Mouse (Mus musculus): ENCODE measurements at regions not wholly inside any gene's neighbourhood (a gene's known extent, or its start where the extent isn't known, plus 50 kb on each side); places are given as distances from the start of the nearest gene placed in this dataset.

- 66% methylated on average over 9 of the region's 9 CpGs for WGBS (ENCODE audit: insufficient replicate concordance)
- H3K36me3 ChIP-seq (ENCODE audit: control insufficient read depth, insufficient read depth, low read length): no peaks in the 10 kb centered on the region
- peaks cover 29% of the 10 kb centered on the region for H3K4me1 ChIP-seq (ENCODE audit: control insufficient read depth, insufficient read depth, low read length)
- no peak overlapping the region for H3K4me2 ChIP-seq
- no peak overlapping the region for H3K4me3 ChIP-seq (ENCODE audit: low read depth, low read length)
- H3K9ac ChIP-seq (ENCODE audit: low read depth, low read length): no peak overlapping the region
- no peak overlapping the region for H3K27ac ChIP-seq (ENCODE audit: low read depth, low read length)
- H3K27me3 ChIP-seq (ENCODE audit: control insufficient read depth, insufficient read depth, low read length): no peaks in the 10 kb centered on the region
- ATAC-seq (replicated peaks; ENCODE audit: insufficient number of reproducible peaks, low FRiP score, low TSS enrichment): no peak
- no peaks in the 10 kb centered on the region for H3K9me3 ChIP-seq (replicated peaks; ENCODE audit: control insufficient read depth, low read length)
Measured at GRCm38 (mm10) chr12:79963443-79964025, 149.3 kb downstream of the Zfp36l1 start.

DNA sequence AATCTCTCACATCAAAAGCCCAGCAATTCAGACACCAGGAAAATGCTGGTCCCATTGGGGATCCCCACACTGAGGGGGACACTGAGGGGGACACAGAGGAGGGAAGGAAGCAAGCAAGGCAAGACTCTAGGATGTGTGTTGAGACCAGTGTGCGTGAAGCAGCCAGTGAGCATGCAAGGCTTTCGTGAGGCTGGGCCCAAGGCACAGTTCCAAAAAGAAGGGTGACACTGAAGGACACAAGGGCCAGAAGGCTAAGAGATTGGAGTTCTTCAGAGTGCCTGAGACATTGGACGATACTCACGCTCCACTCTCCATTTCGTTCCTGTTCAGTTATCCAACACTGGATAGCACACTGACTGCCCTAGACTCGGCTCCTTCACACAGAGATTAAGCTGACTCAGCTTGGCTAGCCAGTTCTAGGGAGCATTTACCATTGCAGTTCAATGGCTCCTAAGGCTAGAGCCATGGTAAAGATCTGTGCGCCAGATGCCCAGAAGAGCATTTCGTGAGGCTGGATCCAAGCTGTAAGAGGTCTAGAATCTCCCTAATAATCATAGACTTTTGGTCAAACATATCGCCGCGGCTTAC, 150.1 kb downstream of the Zfp36l1 start:
- Histone ChIP-seq H3K9ac (ENCODE audit: low read depth, low read length) (no peak overlapping the region), H3K4me1 (ENCODE audit: control insufficient read depth, insufficient read depth, low read length) (peaks cover 28% of the 10 kb centered on the region), H3K27ac (ENCODE audit: low read depth, low read length) (no peak overlapping the region), H3K4me2 (no peak overlapping the region), H3K9me3 (replicated peaks; ENCODE audit: control insufficient read depth, low read length) (no peaks in the 10 kb centered on the region), H3K27me3 (ENCODE audit: control insufficient read depth, insufficient read depth, low read length) (no peaks in the 10 kb centered on the region), H3K36me3 (ENCODE audit: control insufficient read depth, insufficient read depth, low read length) (no peaks in the 10 kb centered on the region), H3K4me3 (ENCODE audit: low read depth, low read length) (no peak overlapping the region)
- ATAC-seq (replicated peaks; ENCODE audit: insufficient number of reproducible peaks, low FRiP score, low TSS enrichment): no peak
- 90% methylated on average over 11 of the region's 11 CpGs for WGBS (ENCODE audit: insufficient replicate concordance)

GRCm38 (mm10) chr12:79961881-79962280, 150.9 kb downstream of the Zfp36l1 start:
- H3K4me2 ChIP-seq: no peak overlapping the region
- ATAC-seq (replicated peaks; ENCODE audit: insufficient number of reproducible peaks, low FRiP score, low TSS enrichment): no peak
- H3K9ac ChIP-seq (ENCODE audit: low read depth, low read length): no peak overlapping the region
- no peak overlapping the region for H3K4me3 ChIP-seq (ENCODE audit: low read depth, low read length)
- H3K27ac ChIP-seq (ENCODE audit: low read depth, low read length): no peak overlapping the region
- WGBS (ENCODE audit: insufficient replicate concordance): 86% methylated on average over 4 of the region's 4 CpGs
- peaks cover 20% of the 10 kb centered on the region for H3K4me1 ChIP-seq (ENCODE audit: control insufficient read depth, insufficient read depth, low read length)
- no peaks in the 10 kb centered on the region for H3K27me3 ChIP-seq (ENCODE audit: control insufficient read depth, insufficient read depth, low read length)
- H3K36me3 ChIP-seq (ENCODE audit: control insufficient read depth, insufficient read depth, low read length): no peaks in the 10 kb centered on the region
- no peaks in the 10 kb centered on the region for H3K9me3 ChIP-seq (replicated peaks; ENCODE audit: control insufficient read depth, low read length)

DNA sequence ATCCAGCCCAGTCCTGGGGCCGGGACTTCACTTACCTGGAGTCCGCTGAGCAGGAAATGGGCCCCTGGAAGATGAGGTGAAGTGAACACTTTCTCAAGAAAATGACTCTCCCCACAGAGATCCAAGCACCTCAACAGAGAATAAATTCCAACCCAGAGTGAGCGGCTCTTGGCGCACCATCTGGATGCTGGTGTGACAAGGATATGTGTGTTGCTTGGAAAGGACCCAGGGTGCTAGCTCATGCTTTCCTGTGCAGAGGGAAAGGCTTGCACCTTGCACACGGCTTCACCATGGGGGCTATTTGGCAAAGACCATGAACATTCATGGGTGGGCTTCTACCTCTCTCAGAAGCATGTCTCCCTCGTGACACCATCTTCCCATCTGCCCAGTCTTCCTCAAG, 151.7 kb downstream of the Zfp36l1 start:
- 91% methylated on average over 6 of the region's 6 CpGs for WGBS (ENCODE audit: insufficient replicate concordance)
- Histone ChIP-seq H3K4me1 (ENCODE audit: control insufficient read depth, insufficient read depth, low read length) (peaks cover 12% of the 10 kb centered on the region), H3K27me3 (ENCODE audit: control insufficient read depth, insufficient read depth, low read length) (no peaks in the 10 kb centered on the region), H3K27ac (ENCODE audit: low read depth, low read length) (no peak overlapping the region), H3K9ac (ENCODE audit: low read depth, low read length) (no peak overlapping the region), H3K9me3 (replicated peaks; ENCODE audit: control insufficient read depth, low read length) (no peaks in the 10 kb centered on the region), H3K36me3 (ENCODE audit: control insufficient read depth, insufficient read depth, low read length) (no peaks in the 10 kb centered on the region), H3K4me2 (no peak overlapping the region), H3K4me3 (ENCODE audit: low read depth, low read length) (no peak overlapping the region)
- no peak for ATAC-seq (replicated peaks; ENCODE audit: insufficient number of reproducible peaks, low FRiP score, low TSS enrichment)

GRCm38 (mm10) chr12:79960446-79960845, 152.4 kb downstream of the Zfp36l1 start:
- H3K4me3 ChIP-seq (ENCODE audit: low read depth, low read length): no peak overlapping the region
- no peak overlapping the region for H3K4me2 ChIP-seq
- no peak overlapping the region for H3K9ac ChIP-seq (ENCODE audit: low read depth, low read length)
- no peaks in the 10 kb centered on the region for H3K36me3 ChIP-seq (ENCODE audit: control insufficient read depth, insufficient read depth, low read length)
- H3K9me3 ChIP-seq (replicated peaks; ENCODE audit: control insufficient read depth, low read length): no peaks in the 10 kb centered on the region
- H3K27ac ChIP-seq (ENCODE audit: low read depth, low read length): no peak overlapping the region
- no peak for ATAC-seq (replicated peaks; ENCODE audit: insufficient number of reproducible peaks, low FRiP score, low TSS enrichment)
- H3K27me3 ChIP-seq (ENCODE audit: control insufficient read depth, insufficient read depth, low read length): no peaks in the 10 kb centered on the region
- peaks cover 5% of the 10 kb centered on the region for H3K4me1 ChIP-seq (ENCODE audit: control insufficient read depth, insufficient read depth, low read length)
- 80% methylated on average over 4 of the region's 4 CpGs for WGBS (ENCODE audit: insufficient replicate concordance)

DNA sequence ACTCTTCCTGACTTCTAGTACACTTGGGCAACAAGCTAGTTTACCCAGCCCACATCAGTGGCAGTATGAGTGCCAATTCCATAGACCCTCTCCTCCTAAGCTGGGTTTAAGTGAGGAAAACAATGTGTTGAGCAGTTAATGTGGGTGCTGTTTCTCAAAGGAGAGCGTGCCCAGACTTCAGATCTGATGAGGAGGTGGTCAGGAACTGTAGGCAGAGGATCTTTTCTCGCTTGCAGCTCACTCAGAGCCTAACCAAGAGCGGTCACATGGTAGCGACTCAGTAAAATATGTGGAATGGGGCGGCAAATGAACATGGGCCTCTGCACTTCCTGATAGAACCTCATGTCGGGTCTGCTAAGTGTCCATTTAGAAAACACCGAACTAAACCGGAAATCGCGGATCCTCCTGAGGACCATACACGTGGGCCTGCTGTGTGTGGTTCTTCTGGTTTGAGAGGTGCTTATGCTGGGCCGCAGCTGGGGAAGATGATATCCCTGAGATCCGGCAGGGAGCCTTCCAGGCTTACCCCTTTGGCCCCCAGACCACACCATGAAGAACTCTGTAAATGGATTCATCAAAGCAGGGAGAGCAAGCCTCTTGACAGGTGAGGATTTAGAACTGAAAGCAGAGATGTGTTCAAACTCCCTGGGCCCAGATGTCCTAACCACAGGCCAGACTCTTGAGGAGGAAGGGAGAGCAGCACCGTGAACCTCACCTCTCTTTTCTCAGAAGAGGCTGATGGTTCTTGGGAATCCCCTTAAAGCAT, 153.1 kb downstream of the Zfp36l1 start:
- ATAC-seq (replicated peaks; ENCODE audit: insufficient number of reproducible peaks, low FRiP score, low TSS enrichment): no peak
- Histone ChIP-seq H3K27me3 (ENCODE audit: control insufficient read depth, insufficient read depth, low read length) (no peaks in the 10 kb centered on the region), H3K4me2 (no peak overlapping the region), H3K4me1 (ENCODE audit: control insufficient read depth, insufficient read depth, low read length) (no peaks in the 10 kb centered on the region), H3K36me3 (ENCODE audit: control insufficient read depth, insufficient read depth, low read length) (no peaks in the 10 kb centered on the region), H3K9me3 (replicated peaks; ENCODE audit: control insufficient read depth, low read length) (no peaks in the 10 kb centered on the region), H3K4me3 (ENCODE audit: low read depth, low read length) (no peak overlapping the region), H3K27ac (ENCODE audit: low read depth, low read length) (no peak overlapping the region), H3K9ac (ENCODE audit: low read depth, low read length) (no peak overlapping the region)
- 85% methylated on average over 14 of the region's 14 CpGs for WGBS (ENCODE audit: insufficient replicate concordance)

DNA sequence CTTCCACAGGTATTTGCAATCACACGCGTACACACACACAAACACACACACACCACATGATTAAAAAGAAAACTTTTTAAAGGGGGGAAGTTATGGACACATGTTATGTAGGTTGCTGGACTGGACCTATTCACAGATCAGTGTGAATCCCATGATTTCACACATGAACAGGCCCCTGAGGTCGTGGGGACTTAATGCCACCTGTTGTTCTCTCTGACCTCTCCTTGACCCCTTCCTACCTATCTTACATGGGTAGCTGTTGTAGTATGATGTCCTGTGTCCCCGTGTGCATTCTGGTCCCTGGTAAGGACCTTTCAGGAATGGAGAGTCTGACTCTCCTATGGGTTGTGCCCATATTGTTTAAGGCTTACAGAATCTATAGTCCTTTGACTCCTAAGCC, 155.6 kb downstream of the Zfp36l1 start:
- Histone ChIP-seq H3K4me3 (ENCODE audit: low read depth, low read length) (no peak overlapping the region), H3K27ac (ENCODE audit: low read depth, low read length) (no peak overlapping the region), H3K36me3 (ENCODE audit: control insufficient read depth, insufficient read depth, low read length) (no peaks in the 10 kb centered on the region), H3K9me3 (replicated peaks; ENCODE audit: control insufficient read depth, low read length) (no peaks in the 10 kb centered on the region), H3K27me3 (ENCODE audit: control insufficient read depth, insufficient read depth, low read length) (no peaks in the 10 kb centered on the region), H3K9ac (ENCODE audit: low read depth, low read length) (no peak overlapping the region), H3K4me2 (no peak overlapping the region), H3K4me1 (ENCODE audit: control insufficient read depth, insufficient read depth, low read length) (no peaks in the 10 kb centered on the region)
- ATAC-seq (replicated peaks; ENCODE audit: insufficient number of reproducible peaks, low FRiP score, low TSS enrichment): no peak
- WGBS (ENCODE audit: insufficient replicate concordance): 80% methylated on average over 4 of the region's 4 CpGs

- 64% methylated on average over 6 of the region's 6 CpGs for WGBS (ENCODE audit: insufficient replicate concordance)
- no peak overlapping the region for H3K27ac ChIP-seq (ENCODE audit: low read depth, low read length)
Measured at GRCm38 (mm10) chr12:79956351-79956750, 156.5 kb downstream of the Zfp36l1 start.

More at GRCm38 (mm10) chr12:79956351-79956750, 156.5 kb downstream of the Zfp36l1 start:
- ATAC-seq (replicated peaks; ENCODE audit: insufficient number of reproducible peaks, low FRiP score, low TSS enrichment): no peak
- Histone ChIP-seq H3K4me2 (no peak overlapping the region), H3K27me3 (ENCODE audit: control insufficient read depth, insufficient read depth, low read length) (no peaks in the 10 kb centered on the region), H3K9ac (ENCODE audit: low read depth, low read length) (no peak overlapping the region), H3K36me3 (ENCODE audit: control insufficient read depth, insufficient read depth, low read length) (no peaks in the 10 kb centered on the region), H3K9me3 (replicated peaks; ENCODE audit: control insufficient read depth, low read length) (no peaks in the 10 kb centered on the region), H3K4me3 (ENCODE audit: low read depth, low read length) (no peak overlapping the region), H3K4me1 (ENCODE audit: control insufficient read depth, insufficient read depth, low read length) (no peaks in the 10 kb centered on the region)

Measured in heart, embryonic 11.5 days (tissue).